Mouse (Mus musculus): ENCODE data around the gene Arnt.
"Not testable (repeated sequence)": the region's sequence is repeated elsewhere in the genome, so short reads cannot be mapped to it uniquely, and the experiment has no call there.

Gene Arnt

GRCm38 (mm10) chr3:95529814-95530213 is 95.6 kb downstream of the Arnt start:
- Histone ChIP-seq H3K4me3 (replicated peaks; ENCODE audit: low read length) (no peak overlapping the region), H3K4me1 (replicated peaks; ENCODE audit: low read depth, low read length) (no peaks in the 10 kb centered on the region), H3K27me3 (ENCODE audit: insufficient read depth, low read length) (no peaks in the 10 kb centered on the region), H3K36me3 (ENCODE audit: insufficient read depth, low read length) (no peaks in the 10 kb centered on the region), H3K9me3 (ENCODE audit: low read length) (no peaks in the 10 kb centered on the region)
- TF ChIP-seq NANOG (IDR thresholded peaks at IDR 0.05; ENCODE audit: borderline replicate concordance, low read length) (no peak), POU5F1 (IDR thresholded peaks at IDR 0.05; ENCODE audit: borderline replicate concordance, low read length) (no peak), CTCF (conservative IDR thresholded peaks at IDR 0.05; ENCODE audit: low read length) (no peak)

DNA sequence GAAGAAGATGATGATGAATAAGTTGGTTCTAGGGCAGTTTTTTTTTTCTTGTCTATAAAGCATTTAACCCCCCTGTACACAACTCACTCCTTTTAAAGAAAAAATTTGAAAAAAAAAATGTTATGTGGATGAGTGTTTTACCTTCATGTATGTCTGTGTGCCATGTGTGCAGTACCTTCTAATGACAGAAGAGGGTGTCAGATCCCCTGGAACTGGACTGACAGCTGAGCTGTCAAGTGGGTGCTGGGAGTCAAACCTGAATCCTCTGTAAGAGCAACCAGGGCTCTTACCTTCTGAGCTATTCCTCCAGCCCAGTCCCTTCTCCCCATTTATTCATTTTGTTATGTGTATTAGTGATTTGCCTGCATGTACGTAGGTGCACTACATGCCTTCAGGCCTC is 96.8 kb downstream of the Arnt start:
- Histone ChIP-seq H3K36me3 (ENCODE audit: insufficient read depth, low read length) (no peaks in the 10 kb centered on the region), H3K27me3 (ENCODE audit: insufficient read depth, low read length) (no peaks in the 10 kb centered on the region), H3K4me3 (replicated peaks; ENCODE audit: low read length) (no peak overlapping the region), H3K4me1 (replicated peaks; ENCODE audit: low read depth, low read length) (no peaks in the 10 kb centered on the region), H3K9me3 (ENCODE audit: low read length) (no peaks in the 10 kb centered on the region)
- TF ChIP-seq POU5F1 (IDR thresholded peaks at IDR 0.05; ENCODE audit: borderline replicate concordance, low read length) (no peak), NANOG (IDR thresholded peaks at IDR 0.05; ENCODE audit: borderline replicate concordance, low read length) (no peak), CTCF (conservative IDR thresholded peaks at IDR 0.05; ENCODE audit: low read length) (peak; percentile 54)

GRCm38 (mm10) chr3:95533364-95533763 is 99.2 kb downstream of the Arnt start:
- Histone ChIP-seq H3K27me3 (ENCODE audit: insufficient read depth, low read length) (peaks cover 8% of the 10 kb centered on the region; the same call in 1 of the 2 replicates), H3K36me3 (ENCODE audit: insufficient read depth, low read length) (no peaks in the 10 kb centered on the region), H3K9me3 (ENCODE audit: low read length) (no peaks in the 10 kb centered on the region), H3K4me3 (replicated peaks; ENCODE audit: low read length) (no peak overlapping the region), H3K4me1 (replicated peaks; ENCODE audit: low read depth, low read length) (no peaks in the 10 kb centered on the region)
- TF ChIP-seq CTCF (conservative IDR thresholded peaks at IDR 0.05; ENCODE audit: low read length) = no peak
- no peak for TF ChIP-seq POU5F1 (IDR thresholded peaks at IDR 0.05; ENCODE audit: borderline replicate concordance, low read length)
- no peak for TF ChIP-seq NANOG (IDR thresholded peaks at IDR 0.05; ENCODE audit: borderline replicate concordance, low read length)

- Histone ChIP-seq H3K4me1 (replicated peaks; ENCODE audit: low read depth, low read length) (peaks cover 4% of the 10 kb centered on the region; the same call in 1 of the 2 replicates), H3K27me3 (ENCODE audit: insufficient read depth, low read length) (peaks cover 8% of the 10 kb centered on the region; the same call in 1 of the 2 replicates), H3K9me3 (ENCODE audit: low read length) (no peaks in the 10 kb centered on the region), H3K36me3 (ENCODE audit: insufficient read depth, low read length) (no peaks in the 10 kb centered on the region), H3K4me3 (replicated peaks; ENCODE audit: low read length) (no peak overlapping the region)
- TF ChIP-seq CTCF (conservative IDR thresholded peaks at IDR 0.05; ENCODE audit: low read length) = peak; percentile 29
- no peak for TF ChIP-seq POU5F1 (IDR thresholded peaks at IDR 0.05; ENCODE audit: borderline replicate concordance, low read length)
- TF ChIP-seq NANOG (IDR thresholded peaks at IDR 0.05; ENCODE audit: borderline replicate concordance, low read length) = no peak
Measured at GRCm38 (mm10) chr3:95534927-95535326, 100.7 kb downstream of the Arnt start.

DNA sequence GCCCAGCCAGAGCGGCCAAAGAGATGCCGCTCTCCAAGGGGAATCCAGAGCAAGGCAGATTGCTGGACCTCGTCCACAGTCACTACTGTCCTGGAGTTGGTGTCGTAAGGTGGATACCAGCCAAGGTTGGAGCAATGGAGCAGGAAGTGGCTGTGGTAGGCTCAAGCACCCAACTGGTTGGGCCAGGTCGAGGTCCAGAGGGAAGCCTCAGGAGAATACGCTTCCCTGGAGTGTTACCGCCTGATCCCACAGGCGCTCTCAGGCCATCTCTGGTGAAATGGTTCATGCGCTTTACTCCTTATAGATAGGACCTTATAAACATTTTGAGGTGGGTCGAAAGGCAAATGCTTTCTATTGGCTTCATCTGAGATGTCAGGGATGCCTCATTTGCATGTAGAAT is 104.7 kb downstream of the Arnt start:
- Histone ChIP-seq H3K36me3 (ENCODE audit: insufficient read depth, low read length) (no peaks in the 10 kb centered on the region), H3K9me3 (ENCODE audit: low read length) (no peaks in the 10 kb centered on the region), H3K27me3 (ENCODE audit: insufficient read depth, low read length) (peaks cover 8% of the 10 kb centered on the region; the same call in 1 of the 2 replicates), H3K4me3 (replicated peaks; ENCODE audit: low read length) (no peak overlapping the region), H3K4me1 (replicated peaks; ENCODE audit: low read depth, low read length) (peaks cover 4% of the 10 kb centered on the region; the same call in 1 of the 2 replicates)
- TF ChIP-seq NANOG (IDR thresholded peaks at IDR 0.05; ENCODE audit: borderline replicate concordance, low read length) (no peak), CTCF (conservative IDR thresholded peaks at IDR 0.05; ENCODE audit: low read length) (no peak), POU5F1 (IDR thresholded peaks at IDR 0.05; ENCODE audit: borderline replicate concordance, low read length) (no peak)

- Histone ChIP-seq H3K9me3 (ENCODE audit: low read length) (no peaks in the 10 kb centered on the region), H3K4me1 (replicated peaks; ENCODE audit: low read depth, low read length) (peaks cover 4% of the 10 kb centered on the region; the same call in 1 of the 2 replicates), H3K27me3 (ENCODE audit: insufficient read depth, low read length) (peaks cover 8% of the 10 kb centered on the region; the same call in 1 of the 2 replicates), H3K4me3 (replicated peaks; ENCODE audit: low read length) (no peak overlapping the region), H3K36me3 (ENCODE audit: insufficient read depth, low read length) (no peaks in the 10 kb centered on the region)
- TF ChIP-seq NANOG (IDR thresholded peaks at IDR 0.05; ENCODE audit: borderline replicate concordance, low read length) (no peak), POU5F1 (IDR thresholded peaks at IDR 0.05; ENCODE audit: borderline replicate concordance, low read length) (no peak), CTCF (conservative IDR thresholded peaks at IDR 0.05; ENCODE audit: low read length) (no peak)
Measured at GRCm38 (mm10) chr3:95539837-95540236, 105.6 kb downstream of the Arnt start.

DNA sequence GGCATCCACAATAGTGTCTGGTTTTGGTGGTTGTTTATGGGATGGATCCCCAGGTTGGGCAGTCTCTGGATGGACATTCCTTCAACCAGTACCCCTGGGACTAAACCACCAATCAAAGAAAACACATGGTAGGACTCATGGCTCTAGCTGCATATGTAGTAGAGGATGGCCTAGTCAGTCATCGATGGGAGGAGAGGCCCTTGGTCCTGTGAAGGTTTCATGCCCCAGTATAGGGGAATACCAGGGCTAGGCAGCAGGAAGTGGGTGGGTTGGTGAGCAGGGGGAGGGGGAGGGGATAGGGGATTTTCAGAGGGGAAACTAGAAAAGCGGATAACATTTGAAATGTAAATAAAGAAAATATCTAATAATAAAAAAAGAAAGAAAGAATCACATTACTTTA is 107.0 kb downstream of the Arnt start:
- not testable (repeated sequence) for H3K36me3 ChIP-seq (ENCODE audit: insufficient read depth, low read length); H3K27me3 ChIP-seq (ENCODE audit: insufficient read depth, low read length); H3K4me3 ChIP-seq (replicated peaks; ENCODE audit: low read length); H3K4me1 ChIP-seq (replicated peaks; ENCODE audit: low read depth, low read length); H3K9me3 ChIP-seq (ENCODE audit: low read length)

DNA sequence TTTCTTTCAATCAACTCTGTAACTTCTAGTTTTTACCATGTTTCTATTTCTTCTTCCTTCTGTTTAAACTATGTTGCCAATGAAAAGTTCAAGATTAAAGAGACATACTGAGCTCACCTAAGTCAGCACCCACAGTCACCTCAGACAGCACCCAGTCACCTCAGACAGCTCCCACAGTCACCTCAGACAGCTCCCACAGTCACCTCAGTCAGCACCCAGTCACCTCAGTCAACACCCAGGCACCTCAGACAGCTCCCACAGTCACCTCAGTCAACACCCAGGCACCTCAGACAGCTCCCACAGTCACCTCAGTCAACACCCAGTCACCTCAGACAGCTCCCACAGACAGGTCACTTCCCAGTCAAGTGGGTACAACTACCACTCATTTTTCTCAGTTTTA is 108.0 kb downstream of the Arnt start:
- Histone ChIP-seq H3K27me3 (ENCODE audit: insufficient read depth, low read length) (peaks cover 8% of the 10 kb centered on the region; the same call in 1 of the 2 replicates), H3K36me3 (ENCODE audit: insufficient read depth, low read length) (no peaks in the 10 kb centered on the region), H3K4me1 (replicated peaks; ENCODE audit: low read depth, low read length) (peaks cover 4% of the 10 kb centered on the region; the same call in 1 of the 2 replicates), H3K9me3 (ENCODE audit: low read length) (no peaks in the 10 kb centered on the region), H3K4me3 (replicated peaks; ENCODE audit: low read length) (no peak overlapping the region)
- TF ChIP-seq POU5F1 (IDR thresholded peaks at IDR 0.05; ENCODE audit: borderline replicate concordance, low read length) (no peak), CTCF (conservative IDR thresholded peaks at IDR 0.05; ENCODE audit: low read length) (no peak), NANOG (IDR thresholded peaks at IDR 0.05; ENCODE audit: borderline replicate concordance, low read length) (no peak)

DNA sequence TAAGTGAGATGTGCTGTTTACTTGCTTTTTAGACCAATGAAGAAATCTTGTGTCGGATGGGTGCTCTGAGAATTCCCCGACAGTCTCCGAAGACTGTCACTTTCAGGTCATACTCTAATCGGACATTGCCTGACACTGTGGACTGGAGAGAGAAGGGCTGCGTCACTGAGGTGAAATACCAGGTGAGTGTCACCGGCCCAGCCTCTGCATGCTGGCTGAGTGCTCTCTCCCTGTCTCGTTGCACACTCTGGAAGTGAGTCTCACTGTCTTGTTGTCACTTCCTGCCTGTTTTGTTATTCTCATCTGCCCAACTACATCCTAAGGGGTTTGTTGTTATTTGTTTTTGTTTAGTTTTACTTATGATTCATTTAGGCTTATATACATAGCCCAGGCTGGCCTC is 108.8 kb downstream of the Arnt start:
- no peak for TF ChIP-seq NANOG (IDR thresholded peaks at IDR 0.05; ENCODE audit: borderline replicate concordance, low read length)
- TF ChIP-seq POU5F1 (IDR thresholded peaks at IDR 0.05; ENCODE audit: borderline replicate concordance, low read length) = no peak
- TF ChIP-seq CTCF (conservative IDR thresholded peaks at IDR 0.05; ENCODE audit: low read length) = no peak
- H3K4me1 ChIP-seq (replicated peaks; ENCODE audit: low read depth, low read length) = peaks cover 4% of the 10 kb centered on the region; the same call in 1 of the 2 replicates
- H3K36me3 ChIP-seq (ENCODE audit: insufficient read depth, low read length) = no peaks in the 10 kb centered on the region

More for the DNA sequence above, 108.8 kb downstream of the Arnt start:
- Histone ChIP-seq H3K4me3 (replicated peaks; ENCODE audit: low read length) (no peak overlapping the region), H3K9me3 (ENCODE audit: low read length) (no peaks in the 10 kb centered on the region), H3K27me3 (ENCODE audit: insufficient read depth, low read length) (no peaks in the 10 kb centered on the region; the same call in 1 of the 2 replicates)

Measured in E14TG2a.4 (cell line).